Mouse (Mus musculus): ENCODE data around the gene Timm50.

DNA sequence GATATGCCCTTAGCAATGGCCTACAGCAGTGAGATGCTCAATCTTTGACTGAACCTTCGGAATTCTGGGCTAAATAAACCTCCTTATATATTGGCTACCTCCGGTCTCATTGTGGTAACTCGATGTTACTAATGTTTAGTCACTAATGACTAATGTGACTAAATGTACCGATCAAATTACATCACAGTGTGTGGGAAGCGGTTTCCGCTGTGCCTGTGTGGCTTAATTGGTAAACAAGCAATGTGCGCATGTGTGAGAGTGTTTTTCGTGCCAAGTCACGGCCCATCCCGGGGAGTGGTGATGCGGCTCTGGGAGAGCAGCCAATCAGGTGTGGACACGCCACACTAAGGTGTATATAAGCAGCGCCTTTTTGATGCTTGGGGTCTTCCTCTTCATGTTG lies 46.5 kb downstream of the Timm50 start:
- no peak for TF ChIP-seq CTCF (conservative IDR thresholded peaks at IDR 0.05 in 1 of 2, IDR thresholded peaks at IDR 0.05 in 1 of 2; ENCODE audit: low read depth in 2 of 2, low read length in 2 of 2)
- TF ChIP-seq BHLHE40 (IDR thresholded peaks at IDR 0.05; ENCODE audit: low read depth, low read length), result no peak
- TF ChIP-seq ZNF384 (IDR thresholded peaks at IDR 0.05; ENCODE audit: low read depth, low read length), result no peak
- TF ChIP-seq EP300 (IDR thresholded peaks at IDR 0.05; ENCODE audit: low read length), result no peak
- TF ChIP-seq POLR2AphosphoS2 (IDR thresholded peaks at IDR 0.05; ENCODE audit: low read depth, low read length), result no peak
- no peak for TF ChIP-seq SMC3 (IDR thresholded peaks at IDR 0.05; ENCODE audit: low read depth, low read length)
- no peak for TF ChIP-seq POLR2A (IDR thresholded peaks at IDR 0.05; ENCODE audit: low read depth, low read length)

All from CH12.LX (cell line).